Mouse (Mus musculus): ENCODE measurements around the gene C330007P06Rik.
A peak's percentile ranks its signal among the peaks of the same experiment; 100 is the strongest.

The C330007P06Rik gene

DNA sequence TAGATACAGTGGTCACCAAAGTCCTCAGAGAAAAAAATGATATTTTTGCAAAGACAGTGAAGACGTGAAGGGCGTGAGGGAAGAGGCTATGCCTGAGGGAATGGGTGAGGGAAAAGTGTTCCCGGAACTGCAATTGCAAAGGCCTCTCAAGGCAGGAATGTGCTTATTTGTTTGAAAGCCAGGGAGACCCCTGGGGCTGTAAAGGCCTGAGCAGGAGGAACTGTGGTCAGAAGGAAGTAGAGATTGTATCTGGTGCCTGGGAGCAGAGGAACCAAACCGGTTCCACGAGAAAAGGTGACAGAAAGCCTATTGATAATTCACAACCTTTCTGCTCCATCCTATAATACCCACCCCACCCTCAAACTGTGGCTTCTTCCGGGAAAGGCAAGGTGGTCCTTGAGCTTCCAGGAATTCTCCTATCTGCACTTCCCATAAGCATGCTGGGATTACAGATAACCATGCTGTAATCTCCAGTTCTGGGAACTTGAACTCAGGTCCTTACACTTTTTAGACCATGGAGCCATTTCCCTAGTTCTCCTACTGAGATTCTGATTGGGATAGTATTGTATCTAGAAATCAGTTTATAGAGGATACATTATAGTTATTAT is 36.7 kb downstream of the C330007P06Rik start:
- no peak for DNase-seq (ENCODE audit: low spot score in 2 of 2)

DNA sequence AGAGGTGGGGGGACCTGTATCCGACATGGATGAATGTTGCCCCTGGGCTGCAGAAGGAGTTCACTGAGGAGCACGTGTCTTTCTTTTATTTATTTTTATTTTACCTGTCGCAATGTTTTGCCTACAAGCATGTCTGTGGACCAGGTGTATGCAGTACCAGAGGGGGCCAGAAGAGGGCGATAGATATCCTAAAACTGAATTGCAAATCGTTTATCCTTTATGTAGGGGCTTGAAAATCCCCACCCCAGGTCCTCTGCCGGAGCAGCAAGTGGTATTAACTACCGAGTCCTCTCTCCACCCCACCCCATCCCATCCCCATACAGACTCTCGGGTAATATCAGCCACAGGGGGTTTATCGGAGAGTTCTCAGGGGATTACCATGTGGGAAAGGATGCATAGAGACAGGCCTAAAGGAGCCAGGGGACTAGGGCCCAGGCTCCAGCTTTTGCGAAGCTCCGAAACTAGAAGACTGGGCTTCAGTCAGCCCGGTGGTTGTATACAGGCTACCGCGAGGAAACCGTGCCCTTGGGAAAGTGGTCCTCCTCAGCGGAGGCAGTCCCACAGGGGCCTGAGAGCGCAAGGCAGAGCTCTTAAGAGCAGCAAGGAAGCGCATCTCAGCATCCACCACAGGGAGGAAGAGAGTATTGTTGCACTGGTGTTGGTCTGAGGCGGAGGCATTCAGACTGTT is 40.4 kb downstream of the C330007P06Rik start:
- peak; percentile 54 to 73 for DNase-seq (ENCODE audit: low spot score in 2 of 2)

DNA sequence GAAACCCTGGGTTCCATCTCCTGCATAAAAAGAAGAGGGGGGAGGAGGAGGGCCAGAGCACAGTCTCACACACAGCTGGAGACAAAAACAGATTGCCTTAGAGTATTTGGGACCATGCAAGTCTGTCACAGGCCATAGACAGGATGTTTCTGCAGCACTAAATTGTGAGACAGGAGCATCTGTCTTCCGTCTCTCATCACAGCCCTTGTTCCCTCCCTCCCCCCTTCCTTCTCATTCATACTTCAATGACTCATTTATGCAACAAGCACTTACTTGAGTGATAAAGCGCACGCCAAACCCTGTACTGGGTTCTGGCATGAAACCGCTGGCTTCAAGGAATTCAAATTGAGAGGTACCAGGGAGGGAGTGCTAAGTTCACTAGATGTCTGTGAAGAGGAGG is 42.3 kb downstream of the C330007P06Rik start:
- DNase-seq (ENCODE audit: low spot score in 2 of 2) = no peak

DNA sequence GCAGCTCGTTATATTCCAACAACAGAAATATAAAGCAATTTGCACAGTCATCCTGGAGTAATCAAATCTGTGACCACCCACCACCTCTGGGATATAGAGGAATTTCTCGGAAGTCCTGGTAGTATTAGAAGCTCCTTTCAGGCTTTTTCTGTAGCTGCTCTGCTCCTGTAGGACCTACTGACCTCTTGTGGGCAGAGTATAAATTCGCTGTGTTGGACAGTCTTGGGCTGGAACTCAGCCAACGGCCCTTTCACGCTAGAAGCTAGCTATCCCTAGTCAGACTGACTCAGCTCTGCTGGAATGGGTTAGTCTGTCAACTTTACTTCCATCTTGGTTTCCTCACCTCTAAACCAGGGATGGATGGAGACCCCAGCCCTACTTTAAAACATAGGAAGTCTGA is 43.6 kb downstream of the C330007P06Rik start:
- no peak for DNase-seq (ENCODE audit: low spot score in 2 of 2)

DNA sequence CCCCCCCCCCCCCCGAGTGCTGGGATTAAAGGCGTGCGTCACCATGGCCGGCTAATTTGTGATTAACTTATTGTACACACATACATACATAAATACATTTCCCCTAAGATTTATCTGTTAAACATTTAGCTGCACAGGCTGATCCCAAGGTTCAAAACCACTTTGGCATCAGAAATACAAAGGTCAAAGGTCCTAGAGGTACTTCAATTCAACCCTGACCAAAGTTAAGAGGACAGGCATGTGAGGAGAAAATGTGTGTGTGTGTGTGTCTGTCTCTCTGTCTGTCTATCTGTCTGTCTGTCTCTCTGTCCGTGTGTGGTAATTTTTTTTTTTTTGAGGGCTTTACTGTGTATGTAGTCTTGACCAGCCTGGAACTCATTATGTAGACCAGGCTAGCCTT is 47.0 kb downstream of the C330007P06Rik start:
- DNase-seq (ENCODE audit: low spot score in 2 of 2) = no peak

DNA sequence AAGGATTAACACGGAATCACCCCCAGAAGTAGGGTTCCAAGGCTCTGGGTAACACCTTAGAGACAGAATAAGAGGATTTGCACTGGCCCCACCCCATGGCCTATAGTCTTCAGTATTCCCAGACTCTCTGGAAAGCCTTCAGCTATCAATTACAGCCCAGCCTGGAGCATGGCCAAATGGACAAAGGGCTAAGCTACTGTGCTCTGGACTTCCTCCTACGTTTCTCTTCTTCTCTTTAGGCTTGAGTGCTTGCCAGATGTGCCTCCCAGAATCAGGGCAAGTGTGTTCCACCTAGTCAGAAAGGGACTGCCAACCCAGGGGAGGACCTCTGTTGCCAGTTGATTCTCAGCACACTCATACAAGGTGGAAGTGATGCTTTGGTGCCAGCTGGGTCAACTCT is 48.9 kb downstream of the C330007P06Rik start:
- DNase-seq (ENCODE audit: low spot score in 2 of 2) = no peak

DNA sequence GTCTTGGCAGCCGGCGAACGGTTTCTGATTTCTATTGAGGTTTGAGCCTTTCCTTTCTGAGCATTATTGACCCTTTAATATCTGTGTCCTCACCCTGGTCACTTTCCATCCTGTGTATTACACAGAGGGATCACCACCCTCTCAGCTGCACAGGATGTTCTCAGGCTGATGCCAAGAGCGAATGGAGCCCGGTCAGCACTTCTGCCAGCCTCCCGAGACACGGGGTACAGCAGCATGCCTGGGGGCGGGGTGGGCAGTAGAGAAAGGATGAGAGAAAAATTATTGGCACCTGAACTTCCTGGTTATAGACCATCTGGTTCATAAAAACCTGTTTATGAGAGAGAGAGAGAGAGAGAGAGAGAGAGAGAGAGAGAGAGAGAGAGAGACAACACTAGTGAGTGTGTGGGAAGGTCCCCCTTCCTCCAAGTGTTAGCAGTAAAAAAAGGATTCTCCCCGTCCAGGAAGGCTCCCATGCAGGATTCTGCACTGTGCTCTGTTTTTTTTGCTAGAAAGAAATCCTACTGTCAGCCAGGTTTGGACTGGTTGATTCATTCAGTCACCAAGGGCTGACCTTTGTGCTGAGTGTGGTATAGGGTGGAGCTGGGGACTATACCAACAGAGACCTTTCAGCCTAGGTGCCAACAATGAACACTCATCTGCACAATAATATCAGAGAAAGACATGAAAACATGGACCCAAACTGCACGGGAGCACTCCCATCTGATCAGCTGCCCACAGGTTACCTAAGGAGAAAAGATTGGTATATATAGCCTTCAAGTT is 49.8 kb downstream of the C330007P06Rik start:
- DNase-seq (ENCODE audit: low spot score in 2 of 2) = no peak

DNA sequence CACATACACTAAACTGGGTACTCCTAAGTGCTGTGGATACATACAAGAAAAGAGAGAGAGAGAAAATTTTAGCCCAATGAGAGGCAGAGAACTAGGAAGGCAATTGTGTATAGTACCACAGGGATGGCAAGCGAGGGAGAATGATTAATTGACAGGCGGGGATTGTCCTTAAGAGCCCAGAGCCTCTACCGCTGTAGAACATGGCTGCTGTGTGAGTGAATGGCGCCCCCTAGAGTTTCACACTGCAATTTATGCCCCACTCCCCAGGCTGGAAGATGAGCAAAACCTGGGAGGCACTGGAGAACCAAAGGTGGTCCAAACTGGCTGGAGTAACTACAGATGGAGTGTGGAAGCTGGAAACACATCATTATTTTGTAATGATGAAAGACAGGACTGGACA is 53.7 kb downstream of the C330007P06Rik start:
- DNase-seq (ENCODE audit: low spot score in 2 of 2) = peak; percentile 20 to 39

DNA sequence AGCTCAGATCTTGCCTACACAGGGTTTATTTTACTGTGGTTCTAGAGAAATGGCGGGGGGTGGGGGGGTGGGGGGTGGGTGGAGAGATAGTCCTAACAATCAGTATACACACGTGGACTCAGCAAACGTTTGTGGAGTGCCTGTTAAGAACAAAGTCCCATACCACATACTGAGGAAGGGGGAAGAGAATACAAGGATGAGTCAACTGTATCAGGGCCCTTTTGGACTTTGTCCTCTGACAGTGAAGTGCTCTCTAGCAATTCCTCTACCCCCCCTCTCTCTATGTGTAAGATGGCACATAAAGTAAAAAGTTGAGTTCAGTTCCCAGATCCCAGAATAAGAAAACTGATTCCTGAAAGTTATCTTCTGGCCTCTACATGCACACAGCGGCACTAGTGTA is 54.3 kb downstream of the C330007P06Rik start:
- DNase-seq (ENCODE audit: low spot score in 2 of 2) = no peak

DNA sequence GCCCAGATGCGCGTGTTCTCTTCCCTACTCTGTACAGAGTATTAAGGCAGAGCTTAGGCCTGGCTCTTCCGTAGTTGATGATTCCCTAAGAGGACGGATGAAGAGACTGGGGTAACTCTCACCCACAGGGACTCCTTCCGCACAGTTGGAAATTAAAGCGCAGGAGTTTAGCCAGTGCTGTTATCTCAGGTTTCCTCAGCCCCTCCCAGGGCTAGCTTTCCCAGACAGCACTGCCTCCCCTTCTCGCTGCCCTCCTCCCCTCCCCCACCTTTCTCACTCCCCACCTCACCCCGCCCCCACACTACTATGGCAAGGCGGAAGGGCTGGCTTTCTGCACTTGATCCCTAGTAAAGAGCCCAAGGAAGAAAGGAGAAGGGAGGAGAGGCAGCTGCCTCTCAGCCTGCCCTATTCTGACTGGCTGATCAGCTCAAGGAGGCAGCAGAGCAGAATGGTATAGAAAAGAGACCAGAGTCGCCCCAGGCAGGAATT is 56.9 kb downstream of the C330007P06Rik start:
- no peak for DNase-seq (ENCODE audit: low spot score in 2 of 2)

DNA sequence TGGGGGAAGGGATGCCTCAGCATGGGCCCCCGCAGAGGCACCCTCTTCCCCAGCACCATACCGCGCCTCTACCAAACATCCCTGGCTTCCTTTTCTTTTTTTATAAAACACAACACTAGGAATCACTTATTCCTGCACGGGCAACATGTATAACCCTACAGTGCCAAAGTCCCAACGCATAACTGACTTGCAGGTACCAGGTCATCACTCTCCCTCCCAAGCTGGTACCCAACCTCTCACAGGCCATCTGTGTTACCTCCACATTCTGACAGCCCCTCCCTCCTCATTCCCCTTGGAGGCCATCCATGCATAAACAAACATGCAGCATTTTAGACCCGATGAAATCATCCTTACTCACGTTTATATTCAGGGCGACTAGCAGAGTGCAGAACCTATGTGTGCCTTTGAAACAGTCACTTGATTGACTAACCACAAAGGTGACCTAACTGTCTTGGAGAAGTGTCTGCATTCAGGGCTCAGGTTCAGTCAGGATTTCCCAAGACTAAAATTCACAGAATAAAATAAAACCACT is 57.5 kb downstream of the C330007P06Rik start:
- no peak for DNase-seq (ENCODE audit: low spot score in 2 of 2)

DNA sequence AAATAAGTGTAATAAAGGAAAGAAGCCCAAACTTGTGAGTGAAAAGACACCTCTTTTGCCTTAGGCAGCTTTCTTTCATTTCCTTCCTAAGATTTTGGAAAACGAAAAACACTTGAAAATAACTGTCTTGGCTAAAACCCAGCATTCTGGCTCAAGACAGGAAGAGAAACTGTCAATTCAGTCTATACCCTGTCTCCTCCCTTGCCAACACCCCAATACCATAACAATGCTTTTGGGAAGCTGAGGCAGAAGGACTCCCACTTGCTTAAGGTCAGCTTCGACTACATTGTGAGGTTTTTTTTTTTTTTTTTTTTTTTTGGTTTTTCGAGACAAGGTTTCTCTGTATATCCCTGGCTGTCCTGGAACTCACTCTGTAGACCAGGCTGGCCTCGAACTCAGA is 58.5 kb downstream of the C330007P06Rik start:
- no peak for DNase-seq (ENCODE audit: low spot score in 2 of 2)

DNA sequence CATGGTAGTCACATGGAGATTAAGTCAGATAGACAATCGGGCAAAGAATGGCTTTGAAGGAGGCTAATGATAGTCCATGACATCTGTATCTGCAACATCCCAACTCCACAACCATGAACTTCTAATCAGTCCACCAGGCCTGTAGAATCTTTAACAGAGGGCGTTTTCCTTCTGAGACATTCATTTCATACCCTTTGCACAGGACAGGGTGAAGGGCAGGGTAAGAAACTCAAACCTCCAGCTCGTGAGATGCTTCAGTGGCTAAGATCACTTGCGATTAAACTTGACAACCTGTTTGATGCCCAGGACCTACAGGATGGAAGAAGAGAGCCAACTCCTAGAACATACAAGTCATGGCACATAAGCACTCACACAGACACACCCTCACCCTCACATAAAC is 58.9 kb downstream of the C330007P06Rik start:
- no peak for DNase-seq (ENCODE audit: low spot score in 2 of 2)

DNA sequence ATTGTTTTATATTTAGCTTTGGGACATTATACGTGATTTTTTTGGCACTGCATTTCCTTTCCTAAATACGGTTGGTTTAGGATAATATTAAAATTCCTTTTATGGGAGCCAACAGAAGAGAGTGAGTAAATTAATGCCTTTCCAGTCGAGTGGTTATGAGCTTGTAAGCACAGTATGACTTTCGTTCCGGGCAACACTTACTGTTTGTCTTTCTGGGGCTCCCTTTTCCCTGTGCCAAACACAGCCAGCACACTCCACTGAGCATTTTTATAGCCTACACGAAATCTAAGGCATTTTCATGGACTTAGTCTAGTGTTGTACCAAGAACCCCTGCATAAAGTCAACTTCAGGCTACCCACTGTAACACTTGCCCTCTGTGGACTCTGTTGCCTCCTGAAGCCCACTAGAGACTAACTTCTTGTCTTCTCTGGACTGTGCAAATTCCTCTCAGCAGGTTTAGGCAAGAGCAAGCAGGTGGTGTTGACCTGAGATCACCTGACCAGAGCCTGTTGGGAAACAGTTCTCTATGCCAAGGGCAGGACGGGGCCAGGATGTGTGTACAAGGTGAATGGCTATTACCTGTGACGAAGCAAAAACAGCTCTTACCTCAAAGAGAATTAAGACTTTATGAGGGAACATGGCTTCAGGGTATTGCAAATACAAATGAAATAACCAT is 59.6 kb downstream of the C330007P06Rik start:
- no peak for DNase-seq (ENCODE audit: low spot score in 2 of 2)

DNA sequence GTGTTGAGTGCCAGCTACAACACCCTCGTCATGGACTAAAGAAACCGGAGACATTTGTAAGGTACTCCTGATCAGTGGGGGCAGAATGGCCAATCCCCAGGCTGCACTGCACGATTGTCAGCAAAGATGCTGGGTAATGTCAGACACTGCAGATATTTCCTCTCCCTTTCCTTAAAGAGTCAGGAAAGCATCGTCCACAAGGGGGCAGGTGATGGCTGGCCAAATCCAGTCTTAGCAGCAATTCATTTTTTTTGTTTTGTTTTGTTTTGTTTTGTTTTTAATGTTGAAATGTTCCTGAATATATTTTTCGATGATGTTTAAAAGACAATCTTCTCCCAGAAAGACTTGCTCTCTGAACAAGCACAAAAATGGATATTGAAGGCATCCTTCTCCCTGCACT is 62.5 kb downstream of the C330007P06Rik start:
- DNase-seq (ENCODE audit: low spot score in 2 of 2) = peak in 1 of 2 experiments; percentile 15

DNA sequence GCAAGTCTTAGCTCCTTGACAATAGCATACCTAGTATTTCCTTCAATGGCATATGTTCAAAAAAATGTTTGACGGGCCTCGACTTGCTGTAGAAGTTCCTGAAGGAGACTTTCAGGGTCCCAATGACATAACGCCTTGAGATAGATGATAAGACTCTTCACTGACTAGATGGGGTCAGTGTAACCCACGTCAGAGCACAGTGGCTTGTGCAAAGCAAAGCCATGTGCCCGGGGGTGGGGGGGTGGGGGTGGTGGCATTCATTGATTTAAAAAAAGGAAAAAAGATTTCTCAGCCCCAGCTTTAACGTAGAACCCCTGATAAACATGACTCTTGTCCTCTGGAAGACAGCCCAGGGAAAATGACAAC is 65.6 kb downstream of the C330007P06Rik start:
- no peak for DNase-seq (ENCODE audit: low spot score in 2 of 2)

DNA sequence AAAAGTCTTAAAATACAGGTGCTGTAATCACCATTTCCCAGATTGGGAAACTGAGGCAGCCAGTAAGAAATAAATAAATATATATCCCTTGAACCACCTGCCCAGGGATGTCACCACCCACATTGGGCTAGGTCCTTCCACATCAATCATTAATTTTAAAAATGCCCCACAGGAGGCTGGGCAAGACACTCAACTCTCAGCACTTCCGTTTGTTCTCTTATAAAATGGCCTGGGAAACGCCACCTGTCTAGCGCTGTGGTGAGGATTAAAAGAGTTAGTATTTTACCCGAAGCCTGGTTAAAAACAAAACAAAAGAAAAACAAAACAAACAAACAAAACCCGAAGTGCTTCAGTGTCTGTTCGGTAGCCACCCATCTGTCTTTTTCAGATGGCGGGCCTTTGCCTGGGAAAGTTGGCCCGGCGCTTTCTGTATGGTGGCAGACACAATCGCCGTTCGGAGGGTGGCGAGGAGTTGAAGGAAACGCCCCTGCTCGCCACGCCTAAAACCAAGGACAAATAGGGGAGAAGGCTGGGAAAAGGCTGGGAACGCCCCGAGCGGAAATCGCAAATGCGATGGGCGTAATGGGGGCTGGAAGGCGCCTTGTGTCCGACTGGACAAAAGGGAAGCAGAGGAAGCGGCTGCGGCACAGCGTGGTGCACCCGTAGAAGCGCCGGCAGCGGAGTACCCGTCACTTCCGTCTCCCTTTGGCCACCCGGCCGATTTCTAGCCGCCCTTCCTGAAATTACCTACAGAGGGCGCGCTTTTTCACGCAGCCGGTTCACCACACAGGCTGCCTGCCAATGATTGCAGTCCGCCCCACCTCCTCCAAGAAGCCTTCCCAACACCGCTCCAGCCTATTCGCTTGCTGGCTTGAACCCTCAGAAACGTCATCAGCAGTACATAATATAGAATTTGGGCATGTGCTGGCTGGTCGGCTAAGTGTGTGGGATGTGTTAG is 66.3 kb downstream of the C330007P06Rik start:
- DNase-seq (ENCODE audit: low spot score in 2 of 2) = peak; percentile 86 to 88

DNA sequence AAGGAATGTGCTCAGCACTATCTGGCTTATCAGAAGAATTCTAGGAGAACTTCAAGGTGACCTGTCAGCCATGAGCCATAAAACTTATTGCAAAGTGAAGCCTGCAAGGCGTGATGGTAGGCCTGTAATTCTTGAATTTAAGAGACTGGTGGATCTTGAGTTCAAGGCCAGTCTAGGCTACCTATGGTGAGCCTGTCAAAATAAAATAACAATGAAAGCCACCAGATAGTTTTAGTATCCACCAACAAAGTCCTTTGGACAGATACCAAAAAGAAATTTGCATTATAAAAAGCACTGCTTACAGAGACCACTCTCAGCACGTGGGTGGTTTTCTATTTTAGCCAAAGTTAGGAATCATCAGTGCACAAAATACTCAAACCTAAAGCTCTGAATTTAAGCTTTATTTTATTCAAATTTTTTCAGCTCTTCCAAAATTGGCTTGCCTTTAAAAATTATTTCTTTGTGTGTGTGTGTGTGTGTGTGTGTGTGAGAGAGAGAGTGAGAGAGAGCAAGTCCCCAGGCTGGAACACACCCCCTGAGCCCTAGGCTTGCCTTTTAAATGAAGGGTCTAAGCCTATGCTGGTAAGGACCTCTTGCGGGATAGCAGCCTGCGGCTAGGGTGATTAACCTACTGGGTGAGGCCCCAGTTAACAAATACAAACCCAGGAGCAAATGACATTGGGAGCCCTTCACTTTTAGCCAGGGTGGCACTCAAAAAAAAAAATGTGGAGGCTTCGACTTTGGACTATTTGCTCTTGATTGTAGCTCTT is 68.3 kb downstream of the C330007P06Rik start:
- DNase-seq (ENCODE audit: low spot score in 2 of 2) = no peak

DNA sequence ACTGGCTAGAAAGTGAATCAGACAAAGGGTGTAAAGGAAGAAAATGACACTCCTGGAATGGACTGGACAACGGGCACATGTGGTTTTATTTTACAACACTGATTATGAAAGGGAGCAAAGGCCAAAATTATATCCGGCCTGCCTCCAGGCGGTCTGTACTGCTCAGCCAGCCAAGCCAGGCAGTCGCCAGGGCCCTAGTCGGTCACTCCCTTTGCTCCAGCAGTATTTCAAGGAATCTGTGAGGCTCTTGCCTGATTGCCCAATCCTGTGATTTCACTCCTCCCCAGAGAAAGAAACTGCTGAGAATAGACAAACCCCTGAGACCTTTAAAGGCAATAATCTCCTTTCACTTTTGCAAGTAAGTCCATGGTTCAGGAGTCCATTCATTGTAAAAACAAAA is 69.7 kb downstream of the C330007P06Rik start:
- DNase-seq (ENCODE audit: low spot score in 2 of 2) = no peak

DNA sequence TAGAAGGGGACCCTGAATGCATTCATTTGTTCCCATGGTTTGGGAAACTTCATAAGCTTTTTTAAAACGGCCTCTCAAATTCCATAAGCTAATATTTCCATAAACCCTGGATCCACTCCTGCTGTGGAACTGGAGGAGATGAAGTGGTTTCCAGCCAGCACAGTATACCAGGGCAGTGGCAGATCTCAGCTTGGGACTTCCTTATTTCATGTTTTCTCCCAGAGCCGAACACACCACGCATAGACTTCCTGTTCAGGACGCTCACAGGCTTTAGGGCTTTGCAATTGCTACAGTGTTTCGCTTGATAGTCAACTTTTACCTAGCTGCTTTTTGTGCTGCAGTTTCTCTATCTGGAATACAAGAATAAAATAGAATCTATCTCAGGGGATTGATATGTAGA is 70.7 kb downstream of the C330007P06Rik start:
- DNase-seq (ENCODE audit: low spot score in 2 of 2) = peak in 1 of 2 experiments; percentile 1
